Comparison of ENCODE assay signal across 8 mouse cellular contexts in the genomic region with DNA sequence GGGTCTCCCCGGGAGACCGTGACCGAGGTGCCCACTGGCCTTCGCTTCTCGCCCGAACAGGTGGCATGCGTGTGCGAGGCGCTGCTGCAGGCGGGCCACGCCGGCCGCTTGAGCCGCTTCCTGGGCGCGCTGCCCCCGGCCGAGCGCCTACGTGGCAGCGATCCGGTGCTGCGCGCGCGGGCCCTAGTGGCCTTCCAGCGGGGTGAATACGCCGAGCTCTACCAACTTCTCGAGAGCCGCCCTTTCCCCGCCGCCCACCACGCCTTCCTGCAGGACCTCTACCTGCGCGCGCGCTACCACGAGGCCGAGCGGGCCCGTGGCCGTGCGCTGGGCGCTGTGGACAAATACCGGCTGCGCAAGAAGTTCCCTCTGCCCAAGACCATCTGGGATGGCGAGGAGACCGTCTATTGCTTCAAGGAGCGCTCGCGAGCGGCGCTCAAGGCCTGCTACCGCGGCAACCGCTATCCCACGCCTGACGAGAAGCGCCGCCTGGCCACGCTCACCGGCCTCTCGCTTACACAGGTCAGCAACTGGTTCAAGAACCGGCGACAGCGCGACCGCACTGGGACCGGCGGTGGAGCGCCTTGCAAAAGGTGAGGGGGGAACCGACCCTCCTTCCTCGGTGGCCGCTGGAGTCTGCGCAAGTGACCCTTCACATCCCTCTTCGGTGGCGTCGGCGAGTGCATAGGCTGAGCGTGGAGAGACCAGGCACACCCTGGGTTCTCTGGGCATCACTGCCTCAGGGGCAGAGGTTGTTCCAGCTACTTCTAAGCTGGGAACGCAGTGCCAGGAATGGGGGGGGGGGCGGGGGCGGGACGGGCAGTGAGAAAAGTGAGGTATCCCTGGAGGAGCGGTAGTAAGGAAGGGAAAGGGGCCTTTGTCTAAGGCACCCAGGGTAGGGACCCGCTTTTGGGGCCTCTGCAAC. TPM values are rescaled to one million over a fixed set of nuclear protein-coding genes. Genes with fewer than 3 reads are reported as not detected.
DNase-seq lines count a peak whose midpoint lies in the region; ATAC-seq and TF ChIP-seq lines count a peak whose summit lies in the region.

No protein-coding gene starts in this region.

- H3K36me3 ChIP-seq in hindbrain, embryonic 10.5 days: peaks cover 41% of the 10 kb centered on the region
- peaks cover 31% of the 10 kb centered on the region for H3K36me3 ChIP-seq in limb, embryonic 14.5 days (ENCODE audit: control insufficient read depth, insufficient read depth, low read length)
- H3K36me3 ChIP-seq in midbrain, embryonic 15.5 days (replicated peaks): peaks cover 3% of the 10 kb centered on the region; the same call in 1 of the 2 replicates

- DNase-seq in adrenal gland, adult 18-20 months (ENCODE audit: low spot score in 2 of 2): peak; percentile 63 to 70
- no peak for DNase-seq in adrenal gland, postnatal 4 days (ENCODE audit: low spot score in 2 of 2)
- peak; percentile 64 for DNase-seq in MN1 (ENCODE audit: low spot score)
- DNase-seq in hindbrain, embryonic 10.5 days (ENCODE audit: low spot score): peak; percentile 69
- DNase-seq in limb, embryonic 14.5 days (ENCODE audit: low spot score): peak; percentile 47
- peak; percentile 50 for DNase-seq in yolk sac, embryonic 10.5 days (ENCODE audit: low spot score)

- H3K4me3 ChIP-seq in embryonic fibroblast, embryonic 13.5 days (ENCODE audit: insufficient read depth, low read length): peak overlapping the region; percentile 56
- peak overlapping the region; percentile 79 for H3K4me3 ChIP-seq in hindbrain, embryonic 10.5 days
- H3K4me3 ChIP-seq in limb, embryonic 14.5 days (replicated peaks; ENCODE audit: low read length): peak overlapping the region; percentile 79
- H3K4me3 ChIP-seq in midbrain, embryonic 15.5 days: peak overlapping the region; percentile 49

- H3K4me1 ChIP-seq in embryonic fibroblast, embryonic 13.5 days (ENCODE audit: control insufficient read depth, insufficient read depth, low read length): 0 out of 2 replicates have a peak, but pooled peaks cover 2% of the 10 kb centered on the region
- H3K4me1 ChIP-seq in hindbrain, embryonic 10.5 days (replicated peaks): peaks cover 68% of the 10 kb centered on the region
- H3K4me1 ChIP-seq in limb, embryonic 14.5 days (ENCODE audit: control insufficient read depth, insufficient read depth, low read length): peaks cover 37% of the 10 kb centered on the region
- peaks cover 46% of the 10 kb centered on the region for H3K4me1 ChIP-seq in midbrain, embryonic 15.5 days

- peaks cover 24% of the 10 kb centered on the region for H3K27me3 ChIP-seq in hindbrain, embryonic 10.5 days (ENCODE audit: insufficient read depth, poor library complexity, severe bottlenecking)
- H3K27me3 ChIP-seq in limb, embryonic 14.5 days (ENCODE audit: control insufficient read depth, insufficient read depth, low read length): no peaks in the 10 kb centered on the region
- peaks cover 27% of the 10 kb centered on the region for H3K27me3 ChIP-seq in midbrain, embryonic 15.5 days (replicated peaks)

- TF ChIP-seq CTCF in embryonic fibroblast, embryonic 13.5 days (IDR thresholded peaks at IDR 0.05; ENCODE audit: borderline replicate concordance, insufficient read depth, low read length): no peak

- H3K9me3 ChIP-seq in hindbrain, embryonic 10.5 days: no peaks in the 10 kb centered on the region
- no peaks in the 10 kb centered on the region for H3K9me3 ChIP-seq in limb, embryonic 14.5 days (ENCODE audit: control insufficient read depth, low read length)
- H3K9me3 ChIP-seq in midbrain, embryonic 15.5 days: no peaks in the 10 kb centered on the region

- WGBS in hindbrain, embryonic 10.5 days: under 1% methylated on average over 87 of the region's 87 CpGs
- WGBS in limb, embryonic 14.5 days: 0% methylated on average over 47 of the region's 87 CpGs
- under 1% methylated on average over 81 of the region's 87 CpGs for WGBS in midbrain, embryonic 15.5 days

- TF ChIP-seq POLR2A in embryonic fibroblast, embryonic 13.5 days (IDR thresholded peaks at IDR 0.05; ENCODE audit: low read depth, low read length): peak; percentile 71; the same call in 1 of the 2 replicates
- no peak for TF ChIP-seq POLR2A in limb, embryonic 14.5 days (IDR thresholded peaks at IDR 0.05; ENCODE audit: borderline replicate concordance, extremely low read depth, insufficient read depth, insufficient read length)

- H3K4me2 ChIP-seq in limb, embryonic 14.5 days (replicated peaks; ENCODE audit: low read depth, low read length, severe bottlenecking): peak overlapping the region; percentile 84
- H3K4me2 ChIP-seq in midbrain, embryonic 15.5 days: peak overlapping the region; percentile 96

- ATAC-seq in limb, embryonic 14.5 days (ENCODE audit: low FRiP score, low read depth): no peak
- peak; percentile 3; the same call in 1 of the 2 replicates for ATAC-seq in midbrain, embryonic 15.5 days (replicated peaks)

- peak overlapping the region; percentile 94 for H3K9ac ChIP-seq in limb, embryonic 14.5 days (ENCODE audit: low read depth, low read length, severe bottlenecking)
- H3K9ac ChIP-seq in midbrain, embryonic 15.5 days: peak overlapping the region; percentile 46

- peak overlapping the region; percentile 88 for H3K27ac ChIP-seq in embryonic fibroblast, embryonic 13.5 days (ENCODE audit: insufficient read depth, low read length)
- H3K27ac ChIP-seq in hindbrain, embryonic 10.5 days: peak overlapping the region; percentile 98
- H3K27ac ChIP-seq in limb, embryonic 14.5 days (replicated peaks; ENCODE audit: low read depth, low read length): peak overlapping the region; percentile 98
- H3K27ac ChIP-seq in midbrain, embryonic 15.5 days: peak overlapping the region; percentile 66

RNA-seq across cellular contexts. Expression of gene Six5, which starts 0.7 kb away (rescaled TPM):
- total RNA-seq in adrenal gland, adult 18-20 months (2021): 10 to 100 TPM; 13.0 to 14.7 TPM
- total RNA-seq in adrenal gland, postnatal 4 days (2021): 10 to 100 TPM; 23.4 to 25.3 TPM
- 7.4 and 11.4 TPM in 2 replicates for polyA plus RNA-seq in embryonic fibroblast, embryonic 13.5 days (2011; ENCODE audit: insufficient read length, low read depth, missing spikeins)
- 7.4 and 8.4 TPM in 2 replicates for polyA plus RNA-seq in hindbrain, embryonic 10.5 days (2016; fragmentation: Nextera tagmentation; extraction: Ambion mirVana)
- 103 and 157 TPM in 2 replicates for polyA plus RNA-seq in limb, embryonic 14.5 days (2012; rRNA removed)
- 19.1 and 20.3 TPM in 2 replicates for polyA plus RNA-seq in limb, embryonic 14.5 days (2014; fragmentation: Nextera tagmentation; extraction: Ambion mirVana)
- 2.1 and 2.2 TPM in 2 replicates for polyA plus RNA-seq in midbrain, embryonic 15.5 days (2015; fragmentation: Nextera tagmentation; extraction: Ambion mirVana)

RNA-seq across cellular contexts. Expression of gene Dmpk, which starts 11.4 kb away (rescaled TPM):
- 100 to 1,000 TPM; 127 to 137 TPM for total RNA-seq in adrenal gland, adult 18-20 months (2021)
- total RNA-seq in adrenal gland, postnatal 4 days (2021): 10 to 100 TPM; 70.0 to 74.7 TPM
- polyA plus RNA-seq in embryonic fibroblast, embryonic 13.5 days (2011; ENCODE audit: insufficient read length, low read depth, missing spikeins): 75.4 and 114 TPM in 2 replicates
- polyA plus RNA-seq in hindbrain, embryonic 10.5 days (2016; fragmentation: Nextera tagmentation; extraction: Ambion mirVana): 9.9 and 10.2 TPM in 2 replicates
- 143 and 177 TPM in 2 replicates for polyA plus RNA-seq in limb, embryonic 14.5 days (2012; rRNA removed)
- 33.1 and 37.1 TPM in 2 replicates for polyA plus RNA-seq in limb, embryonic 14.5 days (2014; fragmentation: Nextera tagmentation; extraction: Ambion mirVana)
- polyA plus RNA-seq in midbrain, embryonic 15.5 days (2015; fragmentation: Nextera tagmentation; extraction: Ambion mirVana): 10.8 and 13.9 TPM in 2 replicates

RNA-seq across cellular contexts. Expression of gene Dmwd, which starts 19.1 kb away (rescaled TPM):
- total RNA-seq in adrenal gland, adult 18-20 months (2021): 10 to 100 TPM; 48.3 to 49.1 TPM
- 10 to 100 TPM; 67.0 to 70.3 TPM for total RNA-seq in adrenal gland, postnatal 4 days (2021)
- 39.0 and 47.0 TPM in 2 replicates for polyA plus RNA-seq in embryonic fibroblast, embryonic 13.5 days (2011; ENCODE audit: insufficient read length, low read depth, missing spikeins)
- 16.6 and 20.7 TPM in 2 replicates for polyA plus RNA-seq in hindbrain, embryonic 10.5 days (2016; fragmentation: Nextera tagmentation; extraction: Ambion mirVana)
- polyA plus RNA-seq in limb, embryonic 14.5 days (2012; rRNA removed): 126 and 167 TPM in 2 replicates
- 21.8 and 26.5 TPM in 2 replicates for polyA plus RNA-seq in limb, embryonic 14.5 days (2014; fragmentation: Nextera tagmentation; extraction: Ambion mirVana)
- polyA plus RNA-seq in midbrain, embryonic 15.5 days (2015; fragmentation: Nextera tagmentation; extraction: Ambion mirVana): 34.2 and 40.9 TPM in 2 replicates

RNA-seq across cellular contexts. Expression of gene Gm4969, which starts 23.1 kb away (rescaled TPM):
- total RNA-seq in adrenal gland, adult 18-20 months (2021): not detected
- total RNA-seq in adrenal gland, postnatal 4 days (2021): under 1 TPM; 0.59 to 0.98 TPM
- not detected in 2 replicates for polyA plus RNA-seq in embryonic fibroblast, embryonic 13.5 days (2011; ENCODE audit: insufficient read length, low read depth, missing spikeins)
- 1.2 and 1.5 TPM in 2 replicates for polyA plus RNA-seq in hindbrain, embryonic 10.5 days (2016; fragmentation: Nextera tagmentation; extraction: Ambion mirVana)
- polyA plus RNA-seq in limb, embryonic 14.5 days (2012; rRNA removed): 7.0 and 7.7 TPM in 2 replicates
- polyA plus RNA-seq in limb, embryonic 14.5 days (2014; fragmentation: Nextera tagmentation; extraction: Ambion mirVana): 2.5 and 4.0 TPM in 2 replicates
- 6.9 and 7.3 TPM in 2 replicates for polyA plus RNA-seq in midbrain, embryonic 15.5 days (2015; fragmentation: Nextera tagmentation; extraction: Ambion mirVana)

RNA-seq across cellular contexts. Expression of gene Fbxo46, which starts 24.6 kb away (rescaled TPM):
- total RNA-seq in adrenal gland, adult 18-20 months (2021): 10 to 100 TPM; 12.6 to 15.4 TPM
- 10 to 100 TPM; 13.7 to 14.6 TPM for total RNA-seq in adrenal gland, postnatal 4 days (2021)
- polyA plus RNA-seq in embryonic fibroblast, embryonic 13.5 days (2011; ENCODE audit: insufficient read length, low read depth, missing spikeins): 4.8 and 7.1 TPM in 2 replicates
- 17.1 and 19.4 TPM in 2 replicates for polyA plus RNA-seq in hindbrain, embryonic 10.5 days (2016; fragmentation: Nextera tagmentation; extraction: Ambion mirVana)
- polyA plus RNA-seq in limb, embryonic 14.5 days (2012; rRNA removed): 10.6 and 14.6 TPM in 2 replicates
- 9.9 and 11.2 TPM in 2 replicates for polyA plus RNA-seq in limb, embryonic 14.5 days (2014; fragmentation: Nextera tagmentation; extraction: Ambion mirVana)
- polyA plus RNA-seq in midbrain, embryonic 15.5 days (2015; fragmentation: Nextera tagmentation; extraction: Ambion mirVana): 21.1 and 21.4 TPM in 2 replicates

Comparison
In these comparisons a context has a peak if more than half of its experiments do, and no peak if none do; other contexts are left out.
1. DNase-seq: peak in adrenal gland, adult 18-20 months (2 of 2), MN1 (single experiment), hindbrain, embryonic 10.5 days (single experiment), limb, embryonic 14.5 days (single experiment) and yolk sac, embryonic 10.5 days (single experiment); none in adrenal gland, postnatal 4 days (0 of 2).
2. Peak in every context shown above with its lines, with median percentiles within 50 percentile points of each other: H3K27ac ChIP-seq and H3K4me3 ChIP-seq.